Mouse (Mus musculus) frontal cortex, adult 2 months (tissue): Measurements from ENCODE around the gene Rnf26. TPM values are rescaled to one million over a fixed set of nuclear protein-coding genes. Genes with fewer than 3 reads are reported as not detected.

Experiments used
- DNase-seq, 2 experiments: peaks; one replicate each; pipeline ENCODE4 v3.0.0; 2022; ENCODE audit warnings: low spot score in 1 of 2; ENCODE audit errors: extremely low spot score in 1 of 2
- polyA plus RNA-seq: library from polyadenylated mRNA; depleted of rRNA; stranded (reverse); fragments of >200 nt; gene quantifications from 2 replicates; pipeline ENCODE4 v1.2.3, GENCODE M21; 2012

Rnf26 gene
- polyA plus RNA-seq, 1 experiment: 26.9 TPM

DNA sequence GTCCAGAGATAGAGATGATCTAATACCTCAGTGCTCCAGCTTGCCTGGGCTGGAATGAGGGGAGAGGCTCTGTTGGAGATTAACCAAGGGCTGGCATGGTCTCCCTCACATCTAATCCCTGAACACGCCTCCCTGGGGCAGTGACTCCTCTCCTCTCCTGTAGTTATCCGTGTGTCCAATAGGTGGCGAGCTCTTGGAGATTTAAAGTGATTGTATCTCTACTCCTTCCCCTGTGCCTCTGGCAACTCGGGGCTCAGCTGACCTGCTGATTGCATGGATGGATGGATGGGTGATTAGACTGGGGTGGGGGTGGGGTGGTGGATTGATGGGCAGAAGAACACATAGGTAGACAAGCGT lies 36.6 kb downstream of the Rnf26 start:
- peak in 1 of 2 experiments; percentile 82 for DNase-seq

DNA sequence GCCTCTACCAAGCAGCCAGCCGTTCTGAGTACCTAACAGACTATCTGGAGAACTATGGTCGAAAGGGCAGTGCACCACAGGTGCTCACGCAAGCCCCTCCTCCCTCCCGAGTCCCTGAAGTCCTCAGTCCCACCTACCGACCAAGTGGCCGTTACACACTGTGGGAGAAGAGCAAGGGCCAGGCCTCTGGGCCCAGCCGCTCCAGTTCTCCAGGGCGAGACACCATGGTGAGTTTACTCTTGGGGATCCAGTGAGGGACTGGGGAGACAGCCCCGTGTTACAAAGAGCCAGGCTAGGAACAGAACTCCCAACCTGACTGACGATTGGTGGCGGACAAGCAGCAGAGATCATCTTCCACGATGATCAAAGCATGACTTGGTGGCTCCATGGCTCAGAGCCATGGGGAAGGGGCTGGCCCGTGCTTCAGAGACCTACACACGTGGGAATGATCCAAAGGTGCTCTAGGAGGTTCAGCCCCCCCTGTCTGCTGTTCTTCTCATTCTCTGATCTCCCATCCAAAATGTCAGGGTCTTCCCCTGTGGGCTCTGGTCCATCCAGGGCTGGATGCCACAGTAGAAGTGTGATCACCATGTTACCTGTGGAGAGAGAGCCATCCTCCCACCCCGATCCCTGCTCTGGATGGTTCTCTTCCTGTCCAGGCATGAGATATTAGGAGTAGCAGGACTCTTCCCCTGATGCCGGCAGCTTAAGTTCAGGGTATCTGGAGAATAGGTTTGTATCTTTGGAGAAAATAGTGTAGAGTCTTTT lies 37.1 kb downstream of the Rnf26 start:
- no peak for DNase-seq

DNA sequence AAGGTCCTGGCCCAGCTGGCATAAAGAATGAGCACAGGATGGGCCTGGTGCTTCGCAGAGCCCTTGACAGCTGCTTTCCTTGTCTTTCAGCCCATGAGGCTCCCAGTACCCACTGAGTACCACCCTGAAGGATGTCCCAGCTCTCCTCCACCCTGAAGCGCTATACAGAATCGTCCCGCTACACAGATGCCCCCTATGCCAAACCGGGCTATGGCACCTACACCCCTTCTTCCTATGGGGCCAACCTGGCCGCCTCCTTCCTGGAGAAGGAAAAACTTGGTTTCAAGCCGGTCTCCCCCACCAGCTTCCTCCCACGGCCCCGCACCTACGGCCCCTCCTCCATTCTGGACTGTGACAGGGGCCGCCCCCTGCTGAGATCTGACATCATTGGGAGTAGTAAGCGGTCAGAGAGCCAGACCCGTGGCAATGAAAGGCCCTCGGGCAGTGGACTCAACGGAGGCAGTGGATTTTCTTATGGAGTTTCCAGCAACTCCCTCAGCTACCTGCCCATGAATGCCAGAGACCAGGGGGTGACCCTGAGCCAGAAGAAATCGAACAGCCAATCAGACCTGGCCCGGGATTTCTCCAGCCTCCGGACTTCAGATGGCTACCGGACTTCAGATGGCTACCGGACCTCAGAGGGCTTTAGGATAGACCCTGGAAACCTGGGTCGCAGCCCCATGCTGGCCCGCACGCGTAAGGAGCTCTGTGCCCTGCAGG lies 37.9 kb downstream of the Rnf26 start:
- DNase-seq: no peak

DNA sequence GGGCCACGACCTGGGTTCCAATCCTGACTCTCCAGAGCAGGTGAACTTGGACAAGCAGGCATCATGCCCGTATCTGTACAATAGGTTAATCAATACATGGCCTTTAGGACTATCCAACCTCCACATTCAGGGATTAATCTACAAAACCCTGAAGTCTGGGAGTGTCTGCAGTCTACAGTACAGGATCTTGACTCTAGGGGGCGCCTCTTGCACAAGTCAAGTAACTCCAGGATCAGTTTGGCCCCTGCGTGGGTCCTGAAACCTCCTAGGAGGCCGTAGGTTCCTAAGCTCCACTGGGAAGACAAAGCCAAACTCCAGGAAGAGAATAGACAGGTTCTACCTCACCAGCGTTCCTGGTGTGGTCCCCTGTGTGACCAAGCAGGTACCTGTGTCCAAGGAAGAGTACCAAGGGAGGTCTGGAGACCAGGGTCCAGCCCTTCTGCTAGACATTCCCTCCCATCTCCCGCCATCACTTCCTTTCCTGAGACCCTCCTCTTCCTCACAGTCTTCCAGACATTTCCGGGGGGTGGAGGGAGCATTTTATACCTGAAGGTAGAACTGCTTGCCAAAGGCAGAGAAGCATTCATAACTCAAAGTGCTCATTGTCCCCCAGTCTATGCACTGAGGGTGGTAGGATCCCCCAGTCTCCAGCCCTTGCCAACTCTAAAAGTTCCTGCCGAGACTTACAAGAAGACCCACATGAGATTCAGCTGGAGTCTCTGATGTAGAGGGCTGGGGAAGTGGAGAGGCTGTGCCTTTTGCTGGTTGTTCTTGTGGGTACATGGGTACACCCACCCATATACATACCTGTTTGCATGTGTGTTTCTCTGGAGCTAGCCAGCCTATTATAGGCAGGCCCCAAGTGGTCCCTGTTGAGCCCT lies 38.7 kb downstream of the Rnf26 start:
- DNase-seq: no peak

DNA sequence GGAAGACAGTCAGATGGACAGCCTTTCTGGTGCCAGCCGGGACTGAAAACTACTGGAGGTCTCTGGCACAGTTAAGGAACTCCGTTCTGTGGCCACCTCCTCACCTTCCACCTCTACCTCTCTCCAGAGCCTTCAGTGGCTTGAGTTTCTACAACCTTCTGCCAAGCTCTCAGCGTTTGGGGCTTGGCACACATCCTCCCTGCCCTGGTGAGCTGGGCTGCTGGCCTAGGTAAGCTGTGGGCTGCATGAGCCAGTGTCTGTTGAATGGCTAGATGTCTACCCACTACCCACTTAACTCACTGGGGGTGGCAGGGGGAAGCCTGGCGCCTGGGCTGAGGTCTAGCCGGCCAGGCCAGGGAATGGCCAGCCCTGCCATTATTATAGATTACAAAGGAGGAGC lies 40.2 kb downstream of the Rnf26 start:
- DNase-seq: no peak

DNA sequence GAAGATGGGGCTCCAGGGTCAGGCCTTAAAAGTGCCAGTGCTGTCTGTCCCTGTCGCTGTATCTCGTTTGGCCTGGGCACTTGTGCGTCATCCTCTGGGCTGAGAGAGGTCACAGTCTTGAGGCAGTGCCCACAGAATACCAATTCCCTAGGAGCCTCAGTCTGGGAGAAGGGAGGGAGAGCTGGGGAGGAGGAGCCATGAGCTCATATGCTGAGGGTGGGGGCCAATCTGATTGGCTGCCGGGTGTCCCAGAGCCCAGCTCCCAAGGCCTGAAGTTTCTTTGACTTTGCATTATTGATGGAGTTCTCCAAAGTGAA lies 40.8 kb downstream of the Rnf26 start:
- DNase-seq: peak in 1 of 2 experiments; percentile 36

DNA sequence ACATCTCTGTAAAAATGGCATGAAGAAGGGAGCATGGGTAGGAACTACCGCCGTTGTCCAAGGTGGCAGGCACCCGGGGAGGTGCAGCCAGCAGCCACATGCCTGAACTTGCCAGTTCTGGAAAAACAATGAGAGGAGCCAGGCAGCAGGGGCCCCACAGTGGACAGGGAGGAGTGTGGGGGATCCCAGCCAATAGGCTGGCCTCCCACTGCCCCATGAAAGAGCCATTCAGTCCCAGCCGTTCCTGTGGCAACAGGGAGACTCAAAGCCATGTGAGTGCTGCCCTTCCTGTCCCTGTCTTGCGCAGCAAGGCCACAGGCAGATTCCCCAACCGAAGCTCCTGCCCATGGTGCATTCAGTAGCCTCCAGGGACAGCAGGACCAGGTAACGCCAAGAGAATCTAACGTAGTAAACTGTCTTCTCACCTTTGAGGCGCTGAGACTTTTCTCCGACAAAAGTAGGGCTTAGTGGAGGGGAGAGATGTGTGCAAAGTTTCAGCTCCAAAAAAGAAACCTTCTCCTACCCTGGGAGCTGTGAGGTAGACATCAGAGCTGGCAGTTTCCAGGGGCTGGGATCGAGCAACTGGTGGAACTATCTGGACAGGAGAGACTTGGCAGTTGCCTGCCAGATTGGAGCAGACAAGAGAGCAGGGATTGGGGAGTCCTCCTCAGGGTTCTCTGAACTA lies 41.3 kb downstream of the Rnf26 start:
- DNase-seq: peak in 1 of 2 experiments; percentile 32

DNA sequence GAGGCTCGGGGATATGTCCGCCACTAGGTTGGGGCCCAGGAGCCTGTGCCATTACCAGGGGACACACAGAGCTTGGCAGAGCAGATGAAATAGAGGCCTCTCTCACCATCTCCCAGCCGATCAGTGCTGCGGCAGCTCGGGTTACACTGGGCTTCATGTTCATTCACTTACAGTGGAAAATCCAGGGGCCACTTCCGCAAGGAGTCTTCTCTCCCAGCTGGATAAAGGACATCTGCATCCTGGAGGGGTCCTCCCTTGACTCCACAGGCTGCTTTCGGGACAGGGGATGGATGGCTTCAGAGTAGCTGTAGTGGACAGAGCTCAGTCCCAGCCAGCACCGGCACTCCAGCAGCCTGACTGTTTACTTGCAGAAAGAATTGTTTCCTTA lies 42.5 kb downstream of the Rnf26 start:
- no peak for DNase-seq

DNA sequence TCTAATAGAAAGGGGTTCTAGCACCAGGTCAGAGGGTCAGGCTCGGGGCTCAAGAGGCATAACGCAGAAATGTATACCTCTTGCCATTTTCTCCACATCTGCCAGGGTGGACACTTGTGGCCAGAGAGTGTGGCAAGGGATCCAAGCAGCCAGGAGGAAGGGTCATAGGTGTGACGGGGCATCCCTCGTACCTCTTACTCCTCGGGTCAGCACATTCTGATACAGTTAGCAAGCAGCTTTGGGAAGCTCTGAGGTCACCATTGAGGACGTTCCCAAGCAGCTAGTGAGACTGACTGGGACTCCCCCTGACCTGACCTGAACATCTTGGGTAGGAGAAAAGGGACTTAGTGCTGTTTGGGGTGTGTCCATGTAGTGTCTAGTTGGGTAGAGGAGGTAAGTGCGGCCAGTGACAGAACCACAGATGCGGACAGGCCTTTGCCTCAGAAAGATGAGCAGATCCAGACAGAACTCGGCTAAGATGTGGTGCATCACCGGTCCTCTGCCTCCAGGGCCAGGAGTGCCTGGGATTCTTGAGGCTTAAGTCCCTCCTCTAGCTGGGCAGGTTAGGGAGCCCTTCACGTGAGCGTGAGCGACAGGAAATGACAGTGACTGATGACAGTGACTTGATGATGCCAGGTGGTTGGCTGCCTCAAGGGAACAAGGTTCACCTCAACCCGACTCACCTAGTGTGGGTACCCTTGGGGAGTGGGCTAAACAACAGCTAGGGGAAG lies 43.0 kb downstream of the Rnf26 start:
- no peak for DNase-seq

DNA sequence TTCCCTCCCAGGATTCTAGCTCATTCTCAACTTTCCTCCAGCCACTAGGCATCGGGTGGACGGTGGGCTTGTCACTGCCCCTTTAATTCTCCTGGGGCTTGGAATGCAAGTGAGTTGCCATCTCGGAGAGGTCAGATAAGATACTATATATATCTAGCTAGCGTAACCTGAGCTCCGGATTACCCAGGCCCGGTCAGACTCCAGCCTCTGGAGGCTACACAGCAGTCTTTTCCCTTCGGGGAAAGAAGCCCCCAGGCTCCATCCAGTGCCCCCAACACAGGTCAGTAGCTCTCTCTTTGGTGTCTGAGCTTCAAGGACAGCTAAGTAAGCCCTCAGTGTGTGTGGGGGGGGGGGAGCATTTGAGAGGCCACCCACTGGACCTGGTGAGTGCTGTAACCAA lies 44.1 kb downstream of the Rnf26 start:
- no peak for DNase-seq

DNA sequence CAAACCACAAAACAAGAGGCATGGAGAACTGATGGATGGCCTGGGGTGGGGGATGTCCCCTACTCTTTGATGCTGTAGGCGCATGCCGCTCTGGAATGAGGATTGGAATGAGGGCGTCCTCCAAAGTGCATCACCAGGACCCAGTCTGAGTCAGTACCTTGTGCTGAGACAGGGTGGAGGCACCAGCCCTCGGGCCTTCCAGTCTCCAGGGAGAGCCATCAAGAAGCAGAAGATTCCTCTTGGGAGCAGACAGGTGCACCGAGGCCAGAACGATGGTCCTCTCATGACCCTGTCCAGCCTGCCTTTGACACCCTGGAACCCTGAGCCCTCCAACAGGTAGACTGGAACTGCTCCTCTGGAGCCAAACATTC lies 45.4 kb downstream of the Rnf26 start:
- peak in 1 of 2 experiments; percentile 7 for DNase-seq

DNA sequence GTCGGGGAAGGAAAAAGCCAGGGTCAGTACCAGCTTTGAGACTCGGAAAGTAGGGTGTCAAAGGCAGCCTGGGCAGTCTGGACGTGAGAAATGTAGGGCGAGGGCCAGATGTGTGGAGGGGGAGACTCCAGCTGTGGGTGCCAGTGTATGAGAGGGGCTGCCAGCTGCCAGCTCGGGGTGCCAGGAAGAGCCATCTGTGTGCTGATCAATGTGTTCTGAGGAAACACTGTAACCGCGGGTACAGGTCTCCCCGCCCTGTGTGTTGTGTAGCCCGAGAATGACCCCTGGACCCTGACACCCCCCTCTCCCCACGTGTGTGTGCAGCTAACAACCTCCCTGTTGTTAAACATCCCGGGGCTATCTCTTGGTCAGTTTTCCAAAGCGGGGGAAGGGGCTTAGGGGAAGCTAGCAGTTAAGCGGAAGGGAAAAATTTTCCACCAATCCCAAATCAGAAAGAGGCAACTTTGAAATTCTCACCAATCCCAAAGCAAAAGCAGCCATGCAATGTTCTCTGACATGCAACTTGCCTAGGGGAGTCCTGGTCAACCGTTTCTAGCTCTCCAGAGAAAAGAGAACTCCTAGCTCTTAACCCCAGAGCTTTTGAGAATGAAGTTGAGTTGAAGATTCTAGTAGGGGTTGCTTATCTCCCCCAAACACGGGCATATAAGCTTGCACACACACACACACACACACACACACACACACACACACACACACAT lies 45.9 kb downstream of the Rnf26 start:
- no peak for DNase-seq

DNA sequence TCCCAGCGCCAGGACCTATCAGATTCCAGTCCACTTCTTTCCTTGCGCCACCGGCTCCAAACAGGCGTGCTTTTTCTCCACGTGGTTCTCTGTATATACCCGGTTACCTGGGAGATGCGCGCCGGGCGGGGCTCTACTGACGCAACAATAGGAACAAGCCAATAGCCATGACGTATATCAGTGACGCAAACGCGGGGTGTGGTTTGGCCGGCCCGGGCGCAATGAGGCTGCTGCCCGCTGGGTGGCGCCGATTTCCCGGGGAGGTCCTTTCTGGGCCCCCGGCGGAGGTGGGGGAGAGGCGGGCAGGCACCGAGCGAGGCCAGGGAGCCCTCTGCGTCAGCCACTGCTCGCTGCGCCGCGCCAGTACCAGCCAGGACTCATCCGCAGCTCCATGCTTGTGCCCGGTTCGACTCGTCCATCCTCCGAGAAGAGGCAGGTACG lies 46.5 kb downstream of the Rnf26 start, which contains the start of gene Usp2:
Gene Usp2 (plus strand): TSS at position 237 of the 441 bp plus-strand sequence.
- peak; percentile 100 for DNase-seq

DNA sequence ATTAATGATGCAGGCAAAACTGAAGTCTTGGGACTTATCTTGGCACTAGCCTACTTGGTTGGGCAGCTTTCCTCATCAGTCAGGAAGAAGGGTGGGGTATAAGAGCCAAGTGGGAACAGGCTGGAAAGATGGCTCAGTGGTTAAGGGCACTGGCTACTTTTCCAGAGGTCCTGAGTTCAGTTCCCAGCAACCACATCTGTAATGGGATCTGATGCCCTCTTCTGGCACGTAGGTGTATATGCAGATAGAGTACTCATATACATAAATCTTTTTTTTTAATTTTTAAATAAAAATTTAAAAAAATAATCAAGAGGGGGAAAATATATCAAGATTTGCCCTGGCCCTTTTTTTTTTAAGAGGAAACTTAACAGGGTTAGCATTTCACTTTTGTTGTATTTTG lies 48.1 kb downstream of the Rnf26 start:
- DNase-seq: no peak

DNA sequence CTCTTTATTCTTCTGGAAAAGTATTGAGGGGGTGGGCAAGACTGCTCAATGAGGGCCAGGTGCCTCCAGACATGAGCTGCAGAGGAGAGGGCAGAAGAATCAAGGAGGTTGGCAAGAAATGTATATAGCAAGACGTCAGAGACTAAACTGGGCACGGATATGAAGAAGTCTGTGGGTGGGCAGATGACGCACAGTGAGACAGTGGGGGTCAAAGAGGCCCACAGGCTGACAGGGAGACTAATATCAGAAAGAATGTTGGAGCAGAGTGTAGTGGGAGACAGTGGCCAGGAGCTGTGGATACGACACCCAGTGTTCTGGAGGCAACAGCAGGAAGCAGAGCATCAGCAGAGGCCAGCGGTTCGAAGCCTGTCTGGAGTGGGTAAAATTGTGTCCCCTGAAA lies 54.7 kb downstream of the Rnf26 start:
- no peak for DNase-seq

DNA sequence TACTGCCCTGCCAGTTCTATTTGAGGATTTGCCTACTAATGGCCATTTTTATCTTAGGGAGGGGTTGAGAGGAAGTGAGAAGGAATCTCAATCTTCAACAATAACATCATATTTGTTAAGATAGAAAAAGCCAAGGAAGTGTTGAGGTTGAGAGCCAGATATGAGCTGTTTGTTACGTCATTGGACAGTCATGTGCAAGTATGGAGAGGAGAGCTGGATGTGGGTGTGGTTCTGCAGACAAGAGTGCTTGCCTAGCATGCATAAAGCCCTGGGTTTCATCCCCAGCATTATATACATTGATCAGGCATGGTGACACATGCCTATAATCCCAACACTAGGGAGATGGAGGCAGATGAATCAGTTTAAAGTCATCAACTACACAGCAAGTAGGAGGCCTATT lies 59.4 kb downstream of the Rnf26 start:
- no peak for DNase-seq

DNA sequence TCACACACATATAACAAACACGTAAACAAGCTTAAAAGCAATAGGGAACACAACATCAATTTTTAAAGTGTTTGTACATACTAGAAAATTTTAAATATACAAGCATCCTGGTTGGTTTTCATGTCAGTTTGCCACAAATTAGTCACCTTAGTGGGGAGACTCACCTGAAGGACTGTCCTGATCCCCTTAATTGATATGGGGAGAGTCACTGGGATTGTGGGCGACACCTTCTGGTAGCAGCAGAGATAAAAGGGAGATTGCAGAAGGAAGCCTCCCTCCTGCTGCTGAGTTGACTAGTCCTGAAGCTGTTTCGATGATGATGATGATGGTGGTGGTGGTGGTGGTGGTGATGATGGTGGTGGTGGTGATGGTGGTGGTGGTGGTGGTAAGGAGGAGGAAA lies 60.5 kb downstream of the Rnf26 start:
- no peak for DNase-seq

DNA sequence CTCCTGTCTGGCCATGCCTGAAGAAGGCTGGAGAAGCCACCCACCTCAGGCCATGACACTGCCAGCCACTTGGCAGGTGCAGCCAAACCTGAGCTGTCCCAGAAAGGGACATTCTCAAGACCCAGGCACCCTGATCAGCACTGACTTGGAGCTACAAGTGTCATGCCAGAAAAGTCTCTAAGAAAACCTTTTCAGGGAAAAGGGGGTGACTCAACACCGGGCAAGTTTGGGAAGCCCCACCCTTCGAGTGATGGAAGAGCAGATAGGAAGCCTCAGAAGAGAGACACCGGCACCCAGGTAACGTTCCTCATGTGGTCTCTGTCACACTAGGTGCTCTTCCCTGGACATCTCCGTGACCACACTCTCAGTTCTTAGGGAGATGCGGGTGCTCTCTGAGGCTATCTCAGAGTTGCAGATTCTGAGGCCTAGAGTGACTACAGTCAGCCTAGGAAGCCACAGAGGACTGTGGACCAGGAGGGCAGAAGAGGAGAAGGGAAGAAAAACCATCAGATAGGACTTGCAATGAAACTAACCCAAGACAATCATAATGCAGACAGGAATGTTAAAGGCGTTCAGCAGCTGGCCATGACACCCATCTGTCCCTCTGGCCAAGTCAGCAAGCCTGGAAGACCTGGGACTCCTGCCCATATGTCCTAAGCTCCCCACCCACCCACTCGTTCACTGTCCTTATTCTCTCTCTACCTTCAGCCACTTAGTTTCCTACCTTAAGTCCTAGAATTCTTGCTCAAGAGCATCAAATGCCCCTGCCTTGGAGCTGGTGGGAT lies 63.7 kb downstream of the Rnf26 start:
- no peak for DNase-seq
